Mouse (Mus musculus): ENCODE measurements around the gene Siae. TPM values are rescaled to one million over a fixed set of nuclear protein-coding genes. Genes with fewer than 3 reads are reported as not detected.
A peak's percentile ranks its signal among the peaks of the same experiment; 100 is the strongest.

The Siae gene
- polyA plus RNA-seq, 2 experiments from 2014 or later: 9.7 to 13.6 TPM

DNA sequence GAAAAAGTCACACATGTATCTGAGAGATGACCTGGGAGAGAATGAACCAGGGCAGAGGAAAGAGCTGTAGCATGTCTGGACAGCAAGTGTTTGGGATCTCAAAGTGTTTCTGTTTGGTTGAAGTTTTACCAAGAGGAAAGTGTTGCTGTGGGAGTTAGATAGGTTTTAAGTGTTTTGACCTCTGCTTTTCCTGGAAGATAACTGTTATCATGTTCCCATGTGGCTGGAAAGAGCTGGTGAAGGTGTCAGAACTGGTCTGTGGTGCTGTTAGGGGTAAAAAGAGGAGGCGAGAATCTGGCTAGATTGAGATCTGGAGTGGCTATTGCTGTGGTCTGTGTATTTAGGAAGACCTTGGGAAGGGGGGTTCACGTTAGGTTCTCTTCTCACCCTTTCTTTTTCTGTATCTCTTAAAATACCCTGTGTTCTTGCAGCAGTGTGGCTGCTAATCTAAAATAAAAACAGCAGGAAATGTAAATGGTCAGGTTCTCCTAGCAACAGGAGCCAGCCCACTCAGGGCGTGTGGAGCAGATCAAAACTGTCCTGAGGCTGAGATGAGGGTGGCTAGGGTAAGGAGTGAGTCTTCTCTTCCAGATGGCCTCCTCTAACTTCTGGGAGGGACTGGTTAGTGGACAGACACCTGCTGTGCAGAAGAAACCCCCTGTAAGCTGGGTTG, 16.8 kb downstream of the Siae start:
- no peak for ATAC-seq

DNA sequence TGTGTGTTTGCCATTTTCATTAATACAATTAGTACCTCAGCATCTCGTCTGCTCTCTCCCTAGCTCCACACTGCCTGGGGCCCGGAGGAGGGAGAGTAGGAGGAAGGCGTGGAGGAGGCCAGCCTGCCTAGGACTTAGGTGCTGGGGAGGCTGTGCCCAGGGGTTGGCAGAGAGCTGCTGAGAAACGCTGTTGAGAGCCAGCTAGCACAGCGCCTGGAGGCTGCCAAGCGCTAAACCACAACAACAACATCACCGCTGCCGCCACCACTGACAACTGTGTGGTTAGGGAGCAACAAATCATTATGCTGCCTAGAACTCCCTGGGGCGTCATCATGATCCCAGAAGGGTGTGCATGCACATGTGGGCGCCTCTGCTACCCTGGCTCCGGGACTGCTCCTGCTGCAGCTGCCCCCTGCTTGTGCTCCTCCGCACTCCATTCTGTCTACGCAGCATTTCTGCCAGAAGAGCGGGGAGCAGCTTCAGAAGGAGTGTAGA, 21.0 kb downstream of the Siae start:
- no peak for ATAC-seq

GRCm38 (mm10) chr9:37583594-37583993, 28.1 kb downstream of the Siae start:
- no peak for ATAC-seq

- ATAC-seq: no peak
These were observed 31.2 kb downstream of the Siae start for GRCm38 (mm10) chr9:37586718-37587117.

GRCm38 (mm10) chr9:37590381-37590780, 34.9 kb downstream of the Siae start:
- ATAC-seq: no peak

DNA sequence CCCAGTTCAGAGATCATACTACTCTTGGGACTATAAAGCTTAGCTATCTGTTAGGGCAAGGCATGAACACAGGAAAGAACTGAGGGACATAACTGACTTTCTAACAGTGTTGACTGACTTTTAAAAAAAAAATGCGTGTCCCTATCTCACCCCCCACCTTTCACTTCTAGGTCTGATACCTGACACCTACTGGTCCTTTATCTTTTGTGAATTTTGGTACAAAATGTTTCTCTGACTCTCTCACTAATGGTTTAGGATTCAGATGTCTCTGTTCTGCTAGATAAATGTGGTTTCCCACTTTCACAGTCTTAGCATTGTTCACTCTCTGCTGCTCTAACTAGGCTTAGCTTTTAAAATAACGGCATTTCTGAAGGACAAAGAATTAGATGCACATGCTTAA, 36.5 kb downstream of the Siae start:
- no peak for ATAC-seq

GRCm38 (mm10) chr9:37592633-37593032, 37.1 kb downstream of the Siae start:
- no peak for ATAC-seq

- no peak for ATAC-seq
These were observed 38.2 kb downstream of the Siae start for GRCm38 (mm10) chr9:37593690-37594089.

DNA sequence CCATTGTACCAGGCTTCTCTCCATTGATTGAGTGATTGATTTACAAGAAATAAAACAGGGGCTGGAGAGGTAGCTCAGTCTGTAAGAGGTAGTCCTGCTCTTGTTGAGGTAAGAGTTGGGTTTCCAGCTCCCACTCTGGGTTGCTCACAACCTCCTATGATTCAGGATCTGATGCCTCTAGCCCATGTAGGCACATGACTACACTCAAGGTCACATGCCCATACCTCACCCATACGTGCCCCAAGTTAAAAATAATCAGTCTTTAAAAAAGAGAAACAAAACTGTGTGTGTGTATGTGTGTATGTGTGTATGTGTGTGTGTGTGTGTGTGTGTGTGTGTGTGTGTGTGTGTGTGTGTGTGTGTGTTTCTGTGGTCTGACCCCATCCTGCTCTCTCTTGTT, 40.1 kb downstream of the Siae start:
- ATAC-seq: no peak

GRCm38 (mm10) chr9:37598637-37599036, 43.1 kb downstream of the Siae start:
- ATAC-seq: no peak

DNA sequence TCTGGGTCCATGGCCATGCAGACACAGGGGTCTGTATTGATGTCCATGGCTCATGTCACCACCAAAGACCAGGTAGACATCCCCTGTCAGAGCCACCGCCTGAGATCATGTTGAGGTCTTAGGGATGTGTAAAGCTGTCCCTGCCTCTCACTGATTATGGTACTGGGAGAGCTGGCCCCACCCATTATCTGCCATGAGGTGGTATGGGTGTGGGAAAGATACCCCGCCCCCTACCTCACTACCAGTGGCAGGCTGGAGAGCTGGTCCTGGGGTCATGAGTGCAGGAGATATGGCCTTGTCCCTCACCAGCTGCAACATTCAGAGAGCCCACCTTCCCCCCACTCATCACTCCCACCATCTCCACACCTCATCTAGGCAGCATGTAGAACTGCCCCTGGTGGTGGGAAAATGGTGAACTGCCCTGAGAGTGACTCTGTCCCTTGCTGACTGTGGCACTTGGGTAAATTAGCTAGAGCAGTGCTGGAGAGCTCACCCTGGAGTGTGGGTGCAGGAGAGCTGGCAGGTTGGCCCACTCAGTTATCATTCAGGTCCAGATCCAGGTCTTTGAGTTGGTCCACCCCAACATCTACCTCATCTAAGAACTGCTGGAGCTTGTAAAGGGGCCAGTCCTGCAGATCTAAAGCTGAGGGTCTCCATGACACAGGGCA, 45.2 kb downstream of the Siae start:
- no peak for ATAC-seq

DNA sequence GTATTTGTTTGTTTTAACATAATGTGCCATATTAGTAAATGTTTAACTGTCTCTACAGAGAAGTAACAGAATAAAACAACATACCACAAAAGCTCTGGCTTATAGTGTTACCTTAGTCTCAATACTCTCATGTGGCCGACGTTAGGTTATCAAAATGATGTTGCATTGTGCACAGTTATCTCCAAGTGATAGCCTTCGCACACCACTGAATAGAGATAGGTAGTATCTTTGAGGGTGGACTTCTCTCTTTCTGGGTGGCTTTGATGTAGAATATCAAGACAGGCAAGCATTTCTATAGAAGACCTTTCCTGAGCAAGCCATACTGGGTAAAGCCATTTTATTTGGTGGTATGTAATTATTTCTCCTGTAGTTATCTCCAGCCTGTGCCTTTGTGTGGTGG, 49.6 kb downstream of the Siae start:
- no peak for ATAC-seq

DNA sequence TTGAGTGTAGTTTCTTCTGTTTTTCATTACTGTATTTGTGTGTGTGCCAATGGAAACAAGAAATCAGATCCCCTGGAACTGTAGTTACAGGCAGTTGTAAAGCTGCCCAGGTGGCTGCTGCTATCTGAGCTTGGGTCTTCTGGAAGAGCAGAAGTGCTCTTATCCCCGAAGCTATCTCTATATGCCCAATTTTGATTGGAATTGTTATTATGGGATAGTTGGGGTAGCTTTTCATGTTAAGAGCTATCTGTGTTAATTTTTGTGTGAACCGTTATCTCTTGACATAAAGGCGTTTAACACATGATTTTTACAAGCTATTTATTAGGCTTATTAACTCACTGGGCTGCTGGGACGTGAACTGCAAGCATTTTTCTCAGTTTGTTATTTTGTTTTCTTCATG, 54.1 kb downstream of the Siae start:
- no peak for ATAC-seq

GRCm38 (mm10) chr9:37613182-37613910, 57.8 kb downstream of the Siae start, which contains the start of gene Spa17:
Gene Spa17, minus strand, starts transcription at chr9:37613722.
- peak; percentile 83 for ATAC-seq

DNA sequence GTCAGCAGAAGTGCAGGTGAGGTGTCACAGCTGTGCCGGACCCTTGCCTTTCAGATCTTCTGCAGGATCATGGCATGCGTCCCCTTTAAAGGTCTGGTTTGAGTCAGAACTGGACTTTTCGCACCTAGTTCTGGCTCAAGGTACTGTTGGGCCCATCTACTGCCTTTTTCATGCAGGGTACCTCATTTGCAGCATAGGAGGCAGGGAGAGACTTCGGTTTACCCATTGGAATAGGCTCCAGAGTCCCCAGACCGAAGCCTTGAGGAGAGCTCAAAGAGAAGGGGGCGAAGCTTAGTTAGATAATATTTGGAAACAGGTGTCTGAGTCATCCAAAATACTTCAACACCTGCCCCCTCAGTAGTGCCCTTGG, 58.4 kb downstream of the Siae start:
- ATAC-seq: peak; percentile 3

DNA sequence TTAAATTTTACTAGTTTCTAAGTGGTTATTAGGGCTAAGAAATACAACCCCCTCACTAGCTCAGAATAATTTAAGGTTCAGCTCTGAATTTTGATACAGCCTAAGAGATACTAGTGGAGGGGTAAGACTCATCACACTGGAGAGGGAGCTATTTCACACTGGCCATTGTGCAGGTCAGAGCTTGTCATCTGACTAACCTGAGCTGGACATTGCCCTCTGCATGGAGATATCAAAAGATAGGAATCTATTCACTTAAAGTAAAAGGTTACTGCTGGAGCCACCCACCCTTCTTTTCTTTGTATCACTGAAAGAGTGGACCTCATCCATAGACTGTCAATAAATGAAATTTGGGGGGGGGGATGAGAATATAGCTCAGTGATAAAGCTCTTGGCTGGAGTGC, 58.8 kb downstream of the Siae start:
- ATAC-seq: no peak

DNA sequence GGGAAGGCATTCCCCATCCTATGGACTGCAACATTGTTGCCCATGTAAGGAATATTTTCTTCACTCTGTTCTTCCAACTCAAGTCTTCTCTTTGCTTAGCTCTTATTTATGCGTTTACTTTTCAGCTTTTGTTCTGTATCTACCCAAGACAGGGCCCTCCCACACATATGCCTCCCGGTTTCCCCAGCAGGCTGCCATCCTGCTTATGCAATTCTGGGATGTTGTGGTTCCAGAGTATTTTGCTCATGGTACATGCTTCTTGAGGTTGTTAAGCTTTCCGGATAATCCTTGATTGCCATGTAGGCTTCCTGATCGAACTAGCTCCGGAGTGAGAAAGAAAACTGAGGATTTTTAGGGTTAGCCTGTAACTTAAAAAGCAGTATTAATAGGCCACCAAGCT, 59.7 kb downstream of the Siae start:
- no peak for ATAC-seq

GRCm38 (mm10) chr9:37616770-37617169, 61.3 kb downstream of the Siae start:
- ATAC-seq: peak; percentile 37

DNA sequence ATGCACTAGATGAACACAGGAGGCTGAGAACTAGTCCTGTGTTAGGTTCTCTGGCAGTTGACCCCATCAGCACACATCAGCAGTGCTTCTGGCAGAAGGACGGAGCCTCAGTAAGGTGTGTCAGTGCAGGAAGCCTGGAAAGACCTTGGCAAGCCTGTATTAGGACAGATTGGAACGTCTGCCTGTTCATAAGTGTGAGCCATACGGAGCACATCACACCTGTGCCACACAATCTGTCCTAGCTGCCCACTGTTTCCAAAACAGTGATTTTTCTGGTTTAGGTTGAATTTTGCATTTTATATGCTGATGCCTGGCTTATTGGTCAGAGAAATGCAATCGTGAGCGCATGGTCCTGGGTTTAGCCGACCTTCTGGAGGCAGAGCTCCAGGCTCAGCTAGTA, 65.8 kb downstream of the Siae start:
- ATAC-seq: no peak

DNA sequence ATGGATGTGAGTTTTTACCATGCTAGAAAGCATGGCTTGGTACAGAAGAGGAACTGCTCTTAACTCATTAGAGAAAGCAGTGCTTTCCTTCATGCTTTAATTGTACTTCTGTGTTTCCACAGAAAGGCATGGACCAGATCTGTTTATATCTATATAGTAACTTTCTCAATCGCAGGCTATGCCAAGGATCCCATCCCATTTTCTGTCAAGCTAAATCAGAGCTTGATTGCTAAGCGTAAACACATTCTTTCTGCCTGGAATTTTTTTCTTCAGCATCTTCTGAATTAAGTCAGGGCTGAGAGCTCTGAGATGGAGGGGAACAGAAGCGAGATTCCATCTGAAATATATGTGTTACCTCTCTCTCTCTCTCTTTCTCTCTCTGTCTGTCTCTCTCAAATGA, 68.5 kb downstream of the Siae start:
- ATAC-seq: no peak

GRCm38 (mm10) chr9:37624502-37624901, 69.0 kb downstream of the Siae start:
- no peak for ATAC-seq

DNA sequence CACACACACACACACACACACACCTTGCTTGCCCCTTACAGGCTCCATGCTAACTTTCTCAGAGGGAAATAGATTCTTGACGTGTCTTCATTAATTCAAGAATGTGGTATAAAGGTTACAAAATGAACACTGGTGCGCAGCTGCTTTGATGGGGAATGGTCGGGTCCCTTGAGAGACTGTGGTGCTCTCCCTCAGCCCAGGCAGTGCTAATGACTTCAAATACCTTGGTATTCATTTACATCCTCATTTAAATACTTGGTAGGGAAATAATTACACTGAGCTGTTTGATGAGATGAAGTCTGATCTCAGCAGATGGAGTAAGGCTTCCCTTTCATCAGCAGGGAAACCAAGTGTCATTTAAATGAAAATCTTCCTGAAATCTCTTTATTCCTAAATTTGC, 69.6 kb downstream of the Siae start:
- ATAC-seq: peak; percentile 28

DNA sequence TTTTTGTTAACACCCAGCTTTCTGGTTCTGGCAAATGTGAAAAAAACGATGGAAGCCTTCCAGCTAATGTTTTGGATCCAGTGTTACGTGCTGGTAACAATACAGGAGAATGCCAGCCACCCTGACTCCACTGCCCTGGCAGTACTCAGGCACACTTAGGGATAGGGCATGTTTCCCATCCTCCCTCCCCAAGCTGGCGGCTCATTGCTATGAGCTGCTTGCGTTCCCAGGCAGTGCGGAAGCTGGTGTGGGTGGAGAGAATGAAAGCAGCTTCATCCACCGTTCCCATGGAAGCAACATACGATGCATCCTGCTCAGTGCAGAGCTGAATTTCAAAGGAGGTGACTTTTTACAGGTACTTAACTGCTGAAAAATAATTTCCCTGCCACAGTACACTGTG, 70.1 kb downstream of the Siae start:
- ATAC-seq: no peak

- no peak for ATAC-seq
These were observed 70.6 kb downstream of the Siae start for GRCm38 (mm10) chr9:37626103-37626567.
